Comparison of ENCODE assay signal across 16 mouse cellular contexts in genomic region chr13:109635901-109636520, GRCm38 (mm10).
A peak's percentile ranks its signal among the peaks of the same experiment; 100 is the strongest.
DNase-seq lines count a peak whose midpoint lies in the region; ATAC-seq and TF ChIP-seq lines count a peak whose summit lies in the region.
"Had no signal": no experiment of that assay in that cellular context is flagged by ENCODE, and none has a peak within 500 bp of the region (broad histone marks: within the 10 kb centered on the region; RNA-seq: fewer than 3 reads in every experiment).

No protein-coding gene starts in this region.

- H3K27me3 ChIP-seq in heart, embryonic 14.5 days (ENCODE audit: control insufficient read depth, insufficient read depth, low read length): no peaks in the 10 kb centered on the region
- no peaks in the 10 kb centered on the region for H3K27me3 ChIP-seq in intestine, embryonic 15.5 days (replicated peaks)
- no peaks in the 10 kb centered on the region for H3K27me3 ChIP-seq in liver, postnatal 0 days (ENCODE audit: insufficient read depth, low read length)
- H3K27me3 ChIP-seq: forebrain, embryonic 13.5 days; limb, embryonic 15.5 days; midbrain, embryonic 13.5 days; Patski had no signal

- no peaks in the 10 kb centered on the region for H3K36me3 ChIP-seq in heart, embryonic 14.5 days (ENCODE audit: control insufficient read depth, insufficient read depth, low read length)
- no peaks in the 10 kb centered on the region for H3K36me3 ChIP-seq in intestine, embryonic 15.5 days
- H3K36me3 ChIP-seq in liver, postnatal 0 days (replicated peaks; ENCODE audit: insufficient read depth, low read length): no peaks in the 10 kb centered on the region
- H3K36me3 ChIP-seq: limb, embryonic 15.5 days; midbrain, embryonic 13.5 days had no signal

- no peaks in the 10 kb centered on the region for H3K9me3 ChIP-seq in heart, embryonic 14.5 days (ENCODE audit: control insufficient read depth, low read length)
- H3K9me3 ChIP-seq in intestine, embryonic 15.5 days: no peaks in the 10 kb centered on the region
- no peaks in the 10 kb centered on the region for H3K9me3 ChIP-seq in liver, postnatal 0 days (ENCODE audit: low read length)
- H3K9me3 ChIP-seq: forebrain, embryonic 13.5 days; limb, embryonic 15.5 days; midbrain, embryonic 13.5 days had no signal

- 66% methylated on average over 10 of the region's 10 CpGs for WGBS in heart, embryonic 14.5 days
- WGBS in intestine, embryonic 15.5 days: 57% methylated on average over 10 of the region's 10 CpGs
- 50% methylated on average over 10 of the region's 10 CpGs for WGBS in liver, postnatal 0 days (ENCODE audit: insufficient replicate concordance)

- DNase-seq in heart, adult 11 months: no peak
- DNase-seq in ES-CJ7 (ENCODE audit: low read depth, low spot score): peak; percentile 45
- DNase-seq in liver, postnatal 0 days: peak; percentile 56
- DNase-seq in left cerebral cortex, adult 11 months (ENCODE audit: low spot score): no peak
- no peak for DNase-seq in frontal cortex, adult 2 months (ENCODE audit: extremely low spot score in 1 of 2, low spot score in 1 of 2)
- DNase-seq: cerebellum, postnatal 10 days; gastrocnemius, postnatal 14 days; thymus, postnatal 4 days had no signal

- no peak for TF ChIP-seq CTCF in liver, postnatal 0 days (IDR thresholded peaks at IDR 0.05; ENCODE audit: low read depth)

- H3K4me2 ChIP-seq in heart, embryonic 14.5 days (ENCODE audit: low read length): peak overlapping the region; percentile 16; the same call in 1 of the 2 replicates
- H3K4me2 ChIP-seq in intestine, embryonic 15.5 days (replicated peaks): no peak overlapping the region
- H3K4me2 ChIP-seq in liver, postnatal 0 days (ENCODE audit: low read depth, low read length): peak overlapping the region; percentile 44; the same call in 1 of the 2 replicates
- H3K4me2 ChIP-seq: forebrain, embryonic 13.5 days; limb, embryonic 15.5 days; midbrain, embryonic 13.5 days had no signal

- H3K27ac ChIP-seq in heart, embryonic 14.5 days (replicated peaks in 1 of 2; ENCODE audit: control insufficient read depth in 1 of 2, insufficient read depth in 1 of 2, low read depth in 2 of 2, low read length in 2 of 2): peak overlapping the region in 1 of 2 experiments; percentile 27; a peak in 1 of 4 replicates
- H3K27ac ChIP-seq in intestine, embryonic 15.5 days: no peak overlapping the region
- H3K27ac ChIP-seq in liver, postnatal 0 days (ENCODE audit: low read depth): peak overlapping the region; percentile 68
- H3K27ac ChIP-seq: forebrain, embryonic 13.5 days; kidney, postnatal 0 days; limb, embryonic 15.5 days; midbrain, embryonic 13.5 days had no signal

- H3K4me3 ChIP-seq in heart, embryonic 14.5 days (ENCODE audit: control insufficient read depth in 1 of 2, insufficient read depth in 1 of 2, low read depth in 1 of 2, low read length in 2 of 2): no peak overlapping the region
- no peak overlapping the region for H3K4me3 ChIP-seq in intestine, embryonic 15.5 days (replicated peaks)
- no peak overlapping the region for H3K4me3 ChIP-seq in liver, postnatal 0 days (ENCODE audit: low read depth, low read length)
- H3K4me3 ChIP-seq: forebrain, embryonic 13.5 days; limb, embryonic 15.5 days; midbrain, embryonic 13.5 days had no signal

- H3K9ac ChIP-seq in heart, embryonic 14.5 days (ENCODE audit: low read length): no peak overlapping the region
- H3K9ac ChIP-seq in intestine, embryonic 15.5 days: no peak overlapping the region
- no peak overlapping the region for H3K9ac ChIP-seq in liver, postnatal 0 days (replicated peaks)
- H3K9ac ChIP-seq: forebrain, embryonic 13.5 days; limb, embryonic 15.5 days; midbrain, embryonic 13.5 days had no signal

- H3K4me1 ChIP-seq in heart, embryonic 14.5 days (ENCODE audit: control insufficient read depth in 2 of 2, insufficient read depth in 2 of 2, low read length in 2 of 2): peaks cover 19 to 44% of the 10 kb centered on the region in 2 experiments
- H3K4me1 ChIP-seq in intestine, embryonic 15.5 days (replicated peaks): peaks cover 13% of the 10 kb centered on the region
- peaks cover 27% of the 10 kb centered on the region for H3K4me1 ChIP-seq in liver, postnatal 0 days (ENCODE audit: insufficient read depth)

- ATAC-seq in heart, embryonic 14.5 days (ENCODE audit: insufficient number of reproducible peaks, insufficient read depth, low FRiP score, low read depth): no peak
- peak; percentile 71 for ATAC-seq in intestine, embryonic 15.5 days
- ATAC-seq in liver, postnatal 0 days: peak; percentile 63
- ATAC-seq: CD4-positive, CD25-positive, alpha-beta regulatory T cell, adult 4 months; forebrain, embryonic 13.5 days; midbrain, embryonic 13.5 days; Patski had no signal

- TF ChIP-seq EP300 in liver, postnatal 0 days (IDR thresholded peaks at IDR 0.05; ENCODE audit: low read depth): no peak

Comparison
In these comparisons a context has a peak if more than half of its experiments do, and no peak if none do; other contexts are left out.
1. DNase-seq: peak in ES-CJ7 (single experiment) and liver, postnatal 0 days (single experiment); none in heart, adult 11 months (single experiment), left cerebral cortex, adult 11 months (single experiment) and frontal cortex, adult 2 months (0 of 2).